Mouse (Mus musculus) lung, embryonic 16.5 days (tissue): ENCODE measurements around the gene Eefsec. TPM values are rescaled to one million over a fixed set of nuclear protein-coding genes. Genes with fewer than 3 reads are reported as not detected.

ENCODE experiments used
- ATAC-seq: fragments of 200-750 bp; cut with Nextera tagmentation; 2 replicates; pipeline ENCODE4 v1.8.0; 2017; ENCODE audit warnings: low read depth, mild to moderate bottlenecking, moderate library complexity
- H3K27ac ChIP-seq: fragments of 300-500 bp; sonication (generic); 2 replicates; pipeline ENCODE4 v1.5.1; 2014; ENCODE audit warnings: mild to moderate bottlenecking, control low read depth, low read length
- H3K27me3 ChIP-seq: fragments of 300-500 bp; sonication (generic); 2 replicates; pipeline ENCODE4 v1.6.1; 2014; ENCODE audit warnings: low read depth, low read length, mixed read lengths; ENCODE audit not compliant: control insufficient read depth, insufficient read depth
- H3K36me3 ChIP-seq: fragments of 300-500 bp; sonication (generic); 2 replicates; pipeline ENCODE4 v1.6.1; 2014; ENCODE audit warnings: low read length; ENCODE audit not compliant: control insufficient read depth, insufficient read depth
- H3K4me1 ChIP-seq: fragments of 300-500 bp; sonication (generic); replicated peaks from 2 replicates; pipeline ENCODE4 v1.6.1; 2014; ENCODE audit warnings: low read length, mixed read lengths; ENCODE audit not compliant: control insufficient read depth, insufficient read depth
- H3K4me2 ChIP-seq: fragments of 300-500 bp; sonication (generic); 2 replicates; pipeline ENCODE4 v1.6.1; 2014; ENCODE audit warnings: low read depth, low read length, control low read depth
- H3K4me3 ChIP-seq: fragments of 300-500 bp; sonication (generic); 2 replicates; pipeline ENCODE4 v1.5.1; 2014; ENCODE audit warnings: mild to moderate bottlenecking, low read length, control low read depth
- H3K9ac ChIP-seq: fragments of 300-500 bp; sonication (generic); 2 replicates; pipeline ENCODE4 v1.6.1; 2014; ENCODE audit warnings: low read length, control low read depth
- H3K9me3 ChIP-seq: fragments of 300-500 bp; sonication (generic); 2 replicates; pipeline ENCODE4 v1.6.1; 2016; ENCODE audit warnings: low read length; ENCODE audit not compliant: control insufficient read depth
- WGBS: fragments of 180-500 bp; shearing (Covaris S2); extraction: QIAGEN DNeasy Blood & Tissue Kit; methylation state at CpG from one replicate; pipeline ENCODE4 v1.1.7; 2014; 5-methylcytosine and 5-hydroxymethylcytosine counted together
- polyA plus RNA-seq: library from polyadenylated mRNA; unstranded; fragments of >200 nt; fragmentation: Nextera tagmentation; extraction: Ambion mirVana; gene quantifications from 2 replicates; pipeline ENCODE4 v1.2.1, GENCODE M21; 2015

Gene Eefsec
- polyA plus RNA-seq, 1 experiment from 2014 or later, result 38.9 TPM

GRCm38 (mm10) chr6:88242604-88243003 is 203.7 kb downstream of the Eefsec start:
- 2% methylated on average over 15 of the region's 15 CpGs for WGBS
- Histone ChIP-seq H3K27ac (no peak overlapping the region), H3K4me1 (no peaks in the 10 kb centered on the region), H3K4me2 (no peak overlapping the region), H3K9me3 (no peaks in the 10 kb centered on the region), H3K36me3 (no peaks in the 10 kb centered on the region), H3K27me3 (peaks cover 6% of the 10 kb centered on the region), H3K4me3 (no peak overlapping the region), H3K9ac (no peak overlapping the region)
- peak; percentile 84 for ATAC-seq

- H3K9me3 ChIP-seq, result no peaks in the 10 kb centered on the region
- H3K4me3 ChIP-seq, result no peak overlapping the region
- H3K4me1 ChIP-seq, result peaks cover 16% of the 10 kb centered on the region; the same call in 1 of the 2 replicates
- H3K9ac ChIP-seq, result no peak overlapping the region
- H3K27me3 ChIP-seq, result peaks cover 9% of the 10 kb centered on the region; the same call in 1 of the 2 replicates
- no peak overlapping the region for H3K27ac ChIP-seq
- H3K4me2 ChIP-seq, result peak overlapping the region; percentile 36; the same call in 1 of the 2 replicates
- ATAC-seq, result no peak
- WGBS, result 19% methylated on average over 7 of the region's 7 CpGs
- no peaks in the 10 kb centered on the region for H3K36me3 ChIP-seq
Measured at GRCm38 (mm10) chr6:88236513-88236912, 209.8 kb downstream of the Eefsec start.

GRCm38 (mm10) chr6:88235983-88236382 is 210.4 kb downstream of the Eefsec start:
- 0 out of 2 replicates have a peak overlapping the region, but pooled peaks have one; percentile 1 for H3K9ac ChIP-seq
- no peak overlapping the region for H3K4me3 ChIP-seq
- WGBS, result 4% methylated on average over 17 of the region's 17 CpGs

GRCm38 (mm10) chr6:88235461-88235860 is 210.9 kb downstream of the Eefsec start:
- no peaks in the 10 kb centered on the region for H3K9me3 ChIP-seq
- no peak overlapping the region for H3K9ac ChIP-seq
- peaks cover 16% of the 10 kb centered on the region; the same call in 1 of the 2 replicates for H3K4me1 ChIP-seq
- no peak for ATAC-seq
- WGBS, result 32% methylated on average over 8 of the region's 8 CpGs
- H3K27ac ChIP-seq, result no peak overlapping the region
- H3K36me3 ChIP-seq, result no peaks in the 10 kb centered on the region
- peaks cover 9% of the 10 kb centered on the region; the same call in 1 of the 2 replicates for H3K27me3 ChIP-seq
- no peak overlapping the region for H3K4me2 ChIP-seq
- H3K4me3 ChIP-seq, result no peak overlapping the region

More at GRCm38 (mm10) chr6:88235983-88236382, 210.4 kb downstream of the Eefsec start:
- peak overlapping the region; percentile 36; the same call in 1 of the 2 replicates for H3K4me2 ChIP-seq
- no peak overlapping the region for H3K27ac ChIP-seq
- no peak for ATAC-seq
- H3K27me3 ChIP-seq, result peaks cover 9% of the 10 kb centered on the region; the same call in 1 of the 2 replicates
- H3K4me1 ChIP-seq, result peaks cover 16% of the 10 kb centered on the region; the same call in 1 of the 2 replicates
- H3K9me3 ChIP-seq, result no peaks in the 10 kb centered on the region
- no peaks in the 10 kb centered on the region for H3K36me3 ChIP-seq

- ATAC-seq, result peak; percentile 45
- WGBS, result 51% methylated on average over 8 of the region's 8 CpGs
- Histone ChIP-seq H3K27ac (no peak overlapping the region), H3K9me3 (no peaks in the 10 kb centered on the region), H3K4me1 (peaks cover 16% of the 10 kb centered on the region; the same call in 1 of the 2 replicates), H3K9ac (no peak overlapping the region), H3K27me3 (peaks cover 9% of the 10 kb centered on the region; the same call in 1 of the 2 replicates), H3K36me3 (no peaks in the 10 kb centered on the region), H3K4me3 (no peak overlapping the region), H3K4me2 (no peak overlapping the region)
Measured at GRCm38 (mm10) chr6:88233996-88234395, 212.3 kb downstream of the Eefsec start.

- H3K27me3 ChIP-seq, result peaks cover 6% of the 10 kb centered on the region; the same call in 1 of the 2 replicates
- no peak overlapping the region for H3K4me2 ChIP-seq
- H3K9ac ChIP-seq, result no peak overlapping the region
- no peaks in the 10 kb centered on the region for H3K36me3 ChIP-seq
- H3K4me3 ChIP-seq, result no peak overlapping the region
- no peak for ATAC-seq
- H3K27ac ChIP-seq, result no peak overlapping the region
- no peaks in the 10 kb centered on the region for H3K9me3 ChIP-seq
- peaks cover 16% of the 10 kb centered on the region; the same call in 1 of the 2 replicates for H3K4me1 ChIP-seq
- 60% methylated on average over 6 of the region's 6 CpGs for WGBS
Measured at GRCm38 (mm10) chr6:88232221-88232620, 214.1 kb downstream of the Eefsec start.

- Histone ChIP-seq H3K36me3 (no peaks in the 10 kb centered on the region), H3K4me2 (no peak overlapping the region), H3K9ac (no peak overlapping the region), H3K4me1 (peaks cover 16% of the 10 kb centered on the region; the same call in 1 of the 2 replicates), H3K9me3 (no peaks in the 10 kb centered on the region), H3K27ac (no peak overlapping the region), H3K27me3 (peaks cover 6% of the 10 kb centered on the region; the same call in 1 of the 2 replicates), H3K4me3 (no peak overlapping the region)
- 59% methylated on average over 7 of the region's 7 CpGs for WGBS
- no peak for ATAC-seq
Measured at GRCm38 (mm10) chr6:88231821-88232220, 214.5 kb downstream of the Eefsec start.

GRCm38 (mm10) chr6:88229221-88229620 is 217.1 kb downstream of the Eefsec start:
- 79% methylated on average over 12 of the region's 12 CpGs for WGBS
- Histone ChIP-seq H3K36me3 (no peaks in the 10 kb centered on the region), H3K9ac (no peak overlapping the region), H3K27ac (no peak overlapping the region), H3K4me2 (no peak overlapping the region), H3K27me3 (no peaks in the 10 kb centered on the region), H3K4me3 (no peak overlapping the region), H3K9me3 (no peaks in the 10 kb centered on the region), H3K4me1 (peaks cover 5% of the 10 kb centered on the region; the same call in 1 of the 2 replicates)
- no peak for ATAC-seq

- no peaks in the 10 kb centered on the region for H3K27me3 ChIP-seq
- 57% methylated on average over 7 of the region's 7 CpGs for WGBS
- H3K36me3 ChIP-seq, result no peaks in the 10 kb centered on the region
- no peak overlapping the region for H3K4me3 ChIP-seq
- H3K9me3 ChIP-seq, result no peaks in the 10 kb centered on the region
- no peak for ATAC-seq
- no peaks in the 10 kb centered on the region for H3K4me1 ChIP-seq
- no peak overlapping the region for H3K27ac ChIP-seq
- H3K4me2 ChIP-seq, result no peak overlapping the region
- no peak overlapping the region for H3K9ac ChIP-seq
Measured at GRCm38 (mm10) chr6:88227537-88227936, 218.8 kb downstream of the Eefsec start.
